Mouse (Mus musculus): ENCODE measurements around the gene Arl4c. TPM values are rescaled to one million over a fixed set of nuclear protein-coding genes. Genes with fewer than 3 reads are reported as not detected.

Arl4c gene
- polyA plus RNA-seq, 1 experiment, result 0.03 TPM

DNA sequence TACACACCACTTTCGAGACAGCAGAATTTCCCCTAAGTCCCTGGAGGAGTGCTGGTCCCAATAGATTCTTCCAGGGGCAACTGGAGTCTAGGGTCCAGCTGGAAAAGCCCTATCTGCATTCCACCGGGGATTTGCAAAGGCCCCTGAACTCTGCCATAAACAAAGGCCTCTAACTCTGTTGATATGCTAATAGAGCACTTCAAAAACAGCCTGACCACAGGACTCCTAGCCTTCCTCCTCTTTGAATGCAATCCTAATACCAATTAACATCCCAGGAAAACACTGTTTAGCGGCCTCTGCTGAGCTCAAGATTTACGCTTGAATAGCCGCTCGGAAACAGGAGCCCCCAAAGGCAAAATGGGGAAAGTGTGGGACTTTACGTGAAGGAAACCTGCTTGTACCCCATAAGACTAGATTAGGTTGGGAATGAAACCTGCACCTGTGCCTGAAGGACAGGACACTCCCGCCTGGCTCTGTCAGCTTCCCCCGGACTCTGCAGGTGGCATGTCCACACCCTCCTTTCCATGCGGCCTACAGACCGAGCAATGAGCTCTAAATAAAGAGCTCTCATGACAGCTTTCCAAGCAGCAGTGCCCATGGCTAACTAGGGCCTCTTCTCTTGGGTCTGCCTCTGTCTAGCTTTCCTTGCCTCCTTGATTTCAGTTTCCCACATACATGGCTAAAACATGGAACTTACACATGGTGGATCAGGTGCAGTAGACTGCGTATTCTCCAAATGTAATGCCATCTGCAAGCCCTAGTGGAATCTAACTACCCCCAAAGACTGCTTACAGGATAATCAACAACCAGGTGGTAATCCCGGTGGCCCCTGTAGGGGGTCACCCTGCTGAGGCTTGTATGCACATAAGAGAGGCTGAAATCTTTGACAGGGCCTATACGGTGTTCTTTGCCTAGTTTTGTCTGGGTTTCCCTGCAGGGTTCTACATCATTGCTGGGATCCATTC is 32.9 kb downstream of the Arl4c start:
- Histone ChIP-seq H3K4me1 (ENCODE audit: control insufficient read depth) (no peaks in the 10 kb centered on the region), H3K9me3 (ENCODE audit: control insufficient read depth, low read length) (no peaks in the 10 kb centered on the region), H3K36me3 (ENCODE audit: control insufficient read depth) (no peaks in the 10 kb centered on the region), H3K27me3 (ENCODE audit: control insufficient read depth) (no peaks in the 10 kb centered on the region), H3K4me3 (replicated peaks) (no peak overlapping the region)
- TF ChIP-seq TAL1 (IDR thresholded peaks at IDR 0.05; ENCODE audit: low read length), result no peak
- no peak for TF ChIP-seq GATA1 (IDR thresholded peaks at IDR 0.05; ENCODE audit: low read length)

DNA sequence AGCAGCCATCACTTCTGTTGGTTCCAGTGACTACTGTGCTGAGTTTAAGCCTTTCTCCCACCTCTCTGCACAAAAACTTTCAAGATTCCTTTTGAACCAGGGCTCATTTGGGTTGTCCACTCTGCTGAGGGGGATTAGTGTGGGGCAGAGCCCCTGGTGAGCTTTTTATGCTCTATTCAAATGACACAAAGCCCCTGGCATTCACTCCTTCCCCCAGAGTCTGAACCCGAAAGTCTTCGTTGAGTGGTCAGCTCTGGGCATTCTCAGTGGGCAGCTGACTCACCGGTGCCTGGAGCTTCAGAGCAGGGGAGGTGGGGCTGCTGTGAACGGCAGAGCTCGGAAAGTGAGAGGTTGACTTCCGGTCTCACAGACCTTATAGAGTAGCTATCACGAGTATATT is 33.7 kb downstream of the Arl4c start:
- Histone ChIP-seq H3K27me3 (ENCODE audit: control insufficient read depth) (no peaks in the 10 kb centered on the region), H3K36me3 (ENCODE audit: control insufficient read depth) (no peaks in the 10 kb centered on the region), H3K9me3 (ENCODE audit: control insufficient read depth, low read length) (no peaks in the 10 kb centered on the region), H3K4me3 (replicated peaks) (no peak overlapping the region), H3K4me1 (ENCODE audit: control insufficient read depth) (no peaks in the 10 kb centered on the region)
- TF ChIP-seq GATA1 (IDR thresholded peaks at IDR 0.05; ENCODE audit: low read length) (no peak), TAL1 (IDR thresholded peaks at IDR 0.05; ENCODE audit: low read length) (no peak)

DNA sequence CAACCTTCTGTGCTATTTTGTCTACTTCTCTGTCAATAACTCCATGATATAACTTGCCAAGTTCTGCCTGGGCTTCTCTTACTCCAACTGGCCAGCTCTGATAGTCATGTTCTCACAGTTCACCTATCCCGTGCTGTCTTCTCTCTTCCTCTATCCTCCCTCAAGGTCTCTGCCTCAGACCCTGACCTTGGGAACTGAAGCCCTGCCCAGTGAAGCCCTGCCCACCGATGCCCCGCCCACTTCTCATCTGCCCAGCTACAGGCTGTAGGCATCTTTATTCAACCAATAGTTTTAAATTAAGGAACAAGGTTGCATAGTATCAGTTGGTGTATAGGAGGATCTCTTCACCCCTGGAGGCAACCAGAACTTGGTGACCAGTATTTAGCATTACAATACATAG is 37.4 kb downstream of the Arl4c start:
- no peak overlapping the region for H3K4me3 ChIP-seq (replicated peaks)
- H3K36me3 ChIP-seq (ENCODE audit: control insufficient read depth), result no peaks in the 10 kb centered on the region
- no peaks in the 10 kb centered on the region for H3K9me3 ChIP-seq (ENCODE audit: control insufficient read depth, low read length)
- H3K4me1 ChIP-seq (ENCODE audit: control insufficient read depth), result no peaks in the 10 kb centered on the region
- TF ChIP-seq GATA1 (IDR thresholded peaks at IDR 0.05; ENCODE audit: low read length) (no peak), TAL1 (IDR thresholded peaks at IDR 0.05; ENCODE audit: low read length) (no peak)
- H3K27me3 ChIP-seq (ENCODE audit: control insufficient read depth), result no peaks in the 10 kb centered on the region

DNA sequence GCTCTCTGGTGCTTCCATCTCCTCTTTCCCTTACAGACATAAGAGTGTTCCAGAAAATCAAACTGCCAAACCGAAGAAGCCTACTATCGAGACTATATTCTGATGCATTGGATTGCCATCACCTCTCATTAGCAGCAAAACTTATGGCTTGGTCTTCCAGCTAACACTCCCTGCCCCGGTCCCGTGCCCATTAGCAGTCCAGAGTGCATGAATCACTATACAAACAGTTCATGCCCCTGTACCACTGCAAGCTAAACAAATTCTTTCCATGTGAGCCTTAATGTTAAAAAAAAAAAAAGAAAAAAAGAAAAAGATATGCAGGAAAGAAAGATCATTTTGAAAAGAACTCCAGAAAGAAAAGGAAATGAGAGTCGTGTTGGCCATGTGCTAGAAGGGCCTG is 39.3 kb downstream of the Arl4c start:
- Histone ChIP-seq H3K4me3 (replicated peaks) (no peak overlapping the region), H3K36me3 (ENCODE audit: control insufficient read depth) (no peaks in the 10 kb centered on the region), H3K9me3 (ENCODE audit: control insufficient read depth, low read length) (no peaks in the 10 kb centered on the region), H3K4me1 (ENCODE audit: control insufficient read depth) (no peaks in the 10 kb centered on the region), H3K27me3 (ENCODE audit: control insufficient read depth) (no peaks in the 10 kb centered on the region)
- TF ChIP-seq TAL1 (IDR thresholded peaks at IDR 0.05; ENCODE audit: low read length) (no peak), GATA1 (IDR thresholded peaks at IDR 0.05; ENCODE audit: low read length) (no peak)

DNA sequence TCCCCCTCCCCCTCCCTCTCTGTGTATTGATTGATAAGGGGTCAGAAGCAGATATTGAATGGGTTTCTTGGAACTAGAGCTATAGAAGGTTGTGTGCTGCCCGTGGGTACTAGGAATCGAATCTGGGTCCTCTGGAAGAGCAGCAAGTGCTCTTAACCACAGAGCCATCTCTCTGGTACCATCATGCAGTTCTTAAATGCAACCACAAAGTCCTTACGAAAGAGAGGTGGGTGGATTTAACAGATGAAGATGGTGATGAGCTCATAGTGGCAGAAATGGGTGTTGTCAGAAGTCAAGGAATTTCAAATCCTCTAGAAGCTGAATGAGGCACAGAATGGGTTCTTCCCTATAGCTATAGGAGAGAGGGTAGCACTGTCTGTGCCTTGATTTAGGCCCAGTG is 40.8 kb downstream of the Arl4c start:
- Histone ChIP-seq H3K4me1 (ENCODE audit: control insufficient read depth) (no peaks in the 10 kb centered on the region), H3K9me3 (ENCODE audit: control insufficient read depth, low read length) (no peaks in the 10 kb centered on the region), H3K36me3 (ENCODE audit: control insufficient read depth) (no peaks in the 10 kb centered on the region), H3K27me3 (ENCODE audit: control insufficient read depth) (no peaks in the 10 kb centered on the region), H3K4me3 (replicated peaks) (no peak overlapping the region)
- no peak for TF ChIP-seq TAL1 (IDR thresholded peaks at IDR 0.05; ENCODE audit: low read length)

DNA sequence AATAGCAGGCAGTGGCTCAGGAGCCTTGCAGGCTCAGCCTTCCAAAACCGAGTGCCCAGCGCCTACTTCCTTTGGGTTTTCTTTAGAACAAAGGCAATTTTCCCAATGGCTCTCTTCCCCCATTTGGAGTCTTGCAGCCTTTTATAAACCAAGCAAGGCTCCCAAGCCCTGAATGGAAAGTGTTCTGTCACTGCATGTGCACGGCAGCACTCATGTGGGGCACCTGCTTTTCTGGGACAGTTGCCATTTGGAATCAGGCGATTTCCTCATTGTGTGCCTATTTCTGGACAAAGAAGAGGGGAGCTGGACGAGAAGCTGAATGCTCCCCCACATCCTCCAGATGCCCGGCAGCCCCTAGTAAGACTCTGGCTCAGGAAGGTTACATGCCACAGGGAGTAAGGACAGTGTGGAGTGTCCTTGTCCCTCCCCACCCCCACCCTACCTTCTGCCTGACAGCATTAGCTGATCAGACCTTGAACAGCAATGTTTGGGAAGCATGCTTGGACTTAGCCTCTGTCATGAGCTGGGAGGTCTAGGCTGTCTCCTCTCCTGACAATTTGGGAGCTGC is 43.6 kb downstream of the Arl4c start:
- Histone ChIP-seq H3K27me3 (ENCODE audit: control insufficient read depth) (no peaks in the 10 kb centered on the region), H3K4me3 (replicated peaks) (no peak overlapping the region), H3K4me1 (ENCODE audit: control insufficient read depth) (no peaks in the 10 kb centered on the region; the same call in 1 of the 2 replicates), H3K9me3 (ENCODE audit: control insufficient read depth, low read length) (no peaks in the 10 kb centered on the region), H3K36me3 (ENCODE audit: control insufficient read depth) (no peaks in the 10 kb centered on the region)
- TF ChIP-seq GATA1 (IDR thresholded peaks at IDR 0.05; ENCODE audit: low read length), result no peak
- no peak for TF ChIP-seq TAL1 (IDR thresholded peaks at IDR 0.05; ENCODE audit: low read length)

DNA sequence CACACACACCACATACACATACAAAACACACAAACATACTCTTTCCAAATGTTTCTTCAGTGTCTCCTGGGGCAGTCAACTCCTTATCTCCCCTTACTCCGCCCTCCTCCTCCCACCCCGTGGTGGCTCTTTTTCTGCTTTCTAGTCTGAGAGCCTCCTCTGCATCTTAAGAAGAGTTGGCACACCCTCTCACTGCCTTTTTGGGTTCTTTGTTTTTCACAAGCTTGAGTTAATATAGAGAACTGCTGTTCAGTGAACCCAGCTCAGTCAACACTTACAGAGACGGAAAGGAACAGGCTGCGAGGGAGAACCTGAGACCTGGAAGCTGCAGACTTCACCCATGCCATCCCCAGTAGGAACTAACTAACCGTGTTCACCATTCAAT is 45.9 kb downstream of the Arl4c start:
- Histone ChIP-seq H3K27me3 (ENCODE audit: control insufficient read depth) (no peaks in the 10 kb centered on the region), H3K36me3 (ENCODE audit: control insufficient read depth) (no peaks in the 10 kb centered on the region), H3K4me3 (replicated peaks) (no peak overlapping the region), H3K4me1 (ENCODE audit: control insufficient read depth) (no peaks in the 10 kb centered on the region; the same call in 1 of the 2 replicates), H3K9me3 (ENCODE audit: control insufficient read depth, low read length) (no peaks in the 10 kb centered on the region)
- TF ChIP-seq TAL1 (IDR thresholded peaks at IDR 0.05; ENCODE audit: low read length), result no peak
- TF ChIP-seq GATA1 (IDR thresholded peaks at IDR 0.05; ENCODE audit: low read length), result no peak

DNA sequence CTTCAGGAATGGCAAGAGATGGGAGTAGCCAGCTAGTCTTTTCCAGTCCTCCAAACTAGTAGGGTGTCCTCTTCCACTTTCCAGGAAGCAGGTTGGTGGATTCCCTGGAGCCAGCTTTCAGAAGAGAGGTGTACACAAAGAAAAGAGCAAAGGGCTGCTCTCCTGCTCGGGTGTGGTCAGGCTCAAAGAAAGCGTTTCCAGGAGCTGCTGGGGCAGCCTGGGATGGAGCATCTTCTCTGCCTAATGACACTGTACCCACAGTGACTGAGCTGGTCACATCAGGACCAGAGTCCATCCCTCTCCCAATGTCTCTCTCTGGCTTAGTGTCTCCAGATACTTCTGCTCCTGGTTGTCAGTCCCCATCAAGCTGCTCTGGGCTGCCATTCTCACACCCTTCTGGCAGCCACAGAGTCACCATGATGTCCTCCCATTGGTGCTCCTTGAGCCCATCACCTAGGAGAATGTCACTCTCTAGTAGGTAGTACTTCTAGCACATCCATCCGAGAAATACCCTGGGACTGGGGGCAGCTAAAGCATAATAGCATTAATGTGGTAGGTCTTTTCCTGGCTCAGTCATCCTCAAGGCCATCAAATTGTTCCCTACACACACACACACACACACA is 46.4 kb downstream of the Arl4c start:
- no peaks in the 10 kb centered on the region for H3K9me3 ChIP-seq (ENCODE audit: control insufficient read depth, low read length)
- H3K4me1 ChIP-seq (ENCODE audit: control insufficient read depth), result no peaks in the 10 kb centered on the region; the same call in 1 of the 2 replicates
- H3K4me3 ChIP-seq (replicated peaks), result no peak overlapping the region
- no peaks in the 10 kb centered on the region for H3K36me3 ChIP-seq (ENCODE audit: control insufficient read depth)
- no peaks in the 10 kb centered on the region for H3K27me3 ChIP-seq (ENCODE audit: control insufficient read depth)
- TF ChIP-seq GATA1 (IDR thresholded peaks at IDR 0.05; ENCODE audit: low read length) (no peak), TAL1 (IDR thresholded peaks at IDR 0.05; ENCODE audit: low read length) (no peak)
